Mouse (Mus musculus) erythroblast, embryonic 14.5 days (primary cell): Measurements from ENCODE around the gene Herc2. TPM values are rescaled to one million over a fixed set of nuclear protein-coding genes. Genes with fewer than 3 reads are reported as not detected.

Experiments used
- H3K27me3 ChIP-seq: 2 replicates; pipeline ENCODE4 v1.6.1; 2012; ENCODE audit warnings: inconsistent platforms; ENCODE audit not compliant: control insufficient read depth
- H3K36me3 ChIP-seq: 2 replicates; pipeline ENCODE4 v1.6.1; 2012; ENCODE audit warnings: mild to moderate bottlenecking, inconsistent platforms; ENCODE audit not compliant: control insufficient read depth
- H3K4me1 ChIP-seq: 2 replicates; pipeline ENCODE4 v1.6.1; 2012; ENCODE audit warnings: inconsistent platforms; ENCODE audit not compliant: control insufficient read depth
- H3K4me3 ChIP-seq: replicated peaks from 2 replicates; pipeline ENCODE3; 2012; ENCODE audit warnings: moderate library complexity, mild to moderate bottlenecking, inconsistent platforms
- H3K9me3 ChIP-seq: 2 replicates; pipeline ENCODE4 v1.6.1; 2012; ENCODE audit warnings: low read length, inconsistent platforms, mixed read lengths; ENCODE audit not compliant: control insufficient read depth
- GATA1 ChIP-seq: IDR thresholded peaks from 2 replicates; pipeline ENCODE4 v1.6.1; 2012; ENCODE audit warnings: low read length, inconsistent platforms, mixed read lengths
- TAL1 ChIP-seq: IDR thresholded peaks from 3 replicates; pipeline ENCODE4 v1.6.1; 2012; ENCODE audit warnings: low read length, inconsistent platforms, mixed read lengths
- polyA plus RNA-seq: library from polyadenylated mRNA; stranded (reverse); fragments of >175 nt; gene quantifications from 2 replicates; pipeline ENCODE4 v1.2.3, GENCODE M21; 2012

The Herc2 gene
- polyA plus RNA-seq, 1 experiment = 0.77 TPM

- H3K9me3 ChIP-seq = no peaks in the 10 kb centered on the region
- no peaks in the 10 kb centered on the region for H3K4me1 ChIP-seq
- TF ChIP-seq TAL1 (no peak), GATA1 (no peak)
- H3K4me3 ChIP-seq = no peak overlapping the region
- peaks cover 94% of the 10 kb centered on the region for H3K36me3 ChIP-seq
- no peaks in the 10 kb centered on the region for H3K27me3 ChIP-seq
Measured at GRCm38 (mm10) chr7:56151885-56152676, 102.1 kb downstream of the Herc2 start.

- Histone ChIP-seq H3K9me3 (no peaks in the 10 kb centered on the region), H3K36me3 (peaks cover 96% of the 10 kb centered on the region), H3K4me3 (no peak overlapping the region), H3K27me3 (no peaks in the 10 kb centered on the region), H3K4me1 (no peaks in the 10 kb centered on the region)
- TF ChIP-seq GATA1 (no peak), TAL1 (no peak)
Measured at GRCm38 (mm10) chr7:56153161-56153560, 103.2 kb downstream of the Herc2 start.

- Histone ChIP-seq H3K36me3 (peaks cover 96% of the 10 kb centered on the region), H3K9me3 (no peaks in the 10 kb centered on the region), H3K27me3 (no peaks in the 10 kb centered on the region), H3K4me3 (no peak overlapping the region), H3K4me1 (no peaks in the 10 kb centered on the region)
- TF ChIP-seq TAL1 = no peak
- TF ChIP-seq GATA1 = no peak
Measured at GRCm38 (mm10) chr7:56153625-56154024, 103.6 kb downstream of the Herc2 start.

GRCm38 (mm10) chr7:56163316-56163715 is 113.3 kb downstream of the Herc2 start:
- Histone ChIP-seq H3K9me3 (no peaks in the 10 kb centered on the region), H3K36me3 (peaks cover 65% of the 10 kb centered on the region), H3K4me1 (no peaks in the 10 kb centered on the region), H3K4me3 (no peak overlapping the region), H3K27me3 (no peaks in the 10 kb centered on the region)
- TF ChIP-seq GATA1 = no peak

GRCm38 (mm10) chr7:56168713-56169112 is 118.7 kb downstream of the Herc2 start:
- H3K36me3 ChIP-seq = peaks cover 82% of the 10 kb centered on the region
- no peak for TF ChIP-seq TAL1
- no peak for TF ChIP-seq GATA1

GRCm38 (mm10) chr7:56177371-56177770 is 127.4 kb downstream of the Herc2 start:
- peaks cover 81% of the 10 kb centered on the region for H3K36me3 ChIP-seq
- H3K27me3 ChIP-seq = no peaks in the 10 kb centered on the region
- no peak overlapping the region for H3K4me3 ChIP-seq
- H3K9me3 ChIP-seq = no peaks in the 10 kb centered on the region
- H3K4me1 ChIP-seq = no peaks in the 10 kb centered on the region
- TF ChIP-seq GATA1 (no peak), TAL1 (no peak)

More at GRCm38 (mm10) chr7:56168713-56169112, 118.7 kb downstream of the Herc2 start:
- no peaks in the 10 kb centered on the region for H3K9me3 ChIP-seq
- H3K27me3 ChIP-seq = no peaks in the 10 kb centered on the region
- no peak overlapping the region for H3K4me3 ChIP-seq
- H3K4me1 ChIP-seq = no peaks in the 10 kb centered on the region

- Histone ChIP-seq H3K4me1 (no peaks in the 10 kb centered on the region), H3K9me3 (no peaks in the 10 kb centered on the region), H3K4me3 (no peak overlapping the region), H3K27me3 (no peaks in the 10 kb centered on the region), H3K36me3 (peaks cover 90% of the 10 kb centered on the region)
- TF ChIP-seq GATA1 (no peak), TAL1 (no peak)
Measured at GRCm38 (mm10) chr7:56191041-56191440, 141.0 kb downstream of the Herc2 start.

GRCm38 (mm10) chr7:56191661-56192060 is 141.7 kb downstream of the Herc2 start:
- H3K27me3 ChIP-seq = no peaks in the 10 kb centered on the region
- no peak overlapping the region for H3K4me3 ChIP-seq
- TF ChIP-seq TAL1 (no peak), GATA1 (no peak)
- no peaks in the 10 kb centered on the region for H3K9me3 ChIP-seq
- H3K4me1 ChIP-seq = no peaks in the 10 kb centered on the region
- H3K36me3 ChIP-seq = peaks cover 90% of the 10 kb centered on the region

- no peak for TF ChIP-seq TAL1
- no peak for TF ChIP-seq GATA1
- Histone ChIP-seq H3K36me3 (peaks cover 96% of the 10 kb centered on the region), H3K9me3 (no peaks in the 10 kb centered on the region), H3K4me3 (no peak overlapping the region), H3K4me1 (peaks cover 3% of the 10 kb centered on the region), H3K27me3 (no peaks in the 10 kb centered on the region)
Measured at GRCm38 (mm10) chr7:56201483-56202218, 151.7 kb downstream of the Herc2 start.
